In genomic region chr3:134178491-134179054, GRCm38 (mm10) we compare ENCODE assay signal across 18 mouse cellular contexts. TPM values are rescaled to one million over a fixed set of nuclear protein-coding genes. Genes with fewer than 3 reads are reported as not detected.
DNase-seq lines count a peak whose midpoint lies in the region; ATAC-seq lines count a peak whose summit lies in the region.
"Had no signal": no experiment of that assay in that cellular context is flagged by ENCODE, and none has a peak within 500 bp of the region (broad histone marks: within the 10 kb centered on the region; RNA-seq: fewer than 3 reads in every experiment).

No protein-coding gene starts in this region.

- H3K4me3 ChIP-seq in hindbrain, embryonic 11.5 days (ENCODE audit: low read depth, low read length): no peak overlapping the region
- no peak overlapping the region for H3K4me3 ChIP-seq in hindbrain, embryonic 10.5 days
- no peak overlapping the region for H3K4me3 ChIP-seq in neural tube, embryonic 12.5 days
- no peak overlapping the region for H3K4me3 ChIP-seq in hindbrain, embryonic 14.5 days (replicated peaks; ENCODE audit: low read length)
- no peak overlapping the region for H3K4me3 ChIP-seq in neural tube, embryonic 14.5 days (ENCODE audit: low read depth, low read length)
- H3K4me3 ChIP-seq: layer of hippocampus, adult 2 months; liver, embryonic 12.5 days; megakaryocyte, embryonic 14.5 days had no signal

- 64% methylated on average over 7 of the region's 7 CpGs for WGBS in hindbrain, embryonic 11.5 days
- WGBS in hindbrain, embryonic 10.5 days: 77% methylated on average over 7 of the region's 7 CpGs
- 61% methylated on average over 7 of the region's 7 CpGs for WGBS in neural tube, embryonic 12.5 days
- 47% methylated on average over 7 of the region's 7 CpGs for WGBS in hindbrain, embryonic 14.5 days
- 58% methylated on average over 7 of the region's 7 CpGs for WGBS in neural tube, embryonic 14.5 days

- no peaks in the 10 kb centered on the region for H3K4me1 ChIP-seq in hindbrain, embryonic 11.5 days (replicated peaks; ENCODE audit: control insufficient read depth, insufficient read depth, low read length)
- H3K4me1 ChIP-seq in hindbrain, embryonic 10.5 days (replicated peaks): 0 out of 2 replicates have a peak, but pooled peaks cover 2% of the 10 kb centered on the region
- no peaks in the 10 kb centered on the region for H3K4me1 ChIP-seq in neural tube, embryonic 12.5 days
- no peaks in the 10 kb centered on the region for H3K4me1 ChIP-seq in hindbrain, embryonic 14.5 days (replicated peaks; ENCODE audit: control insufficient read depth, insufficient read depth, low read length)
- no peaks in the 10 kb centered on the region for H3K4me1 ChIP-seq in neural tube, embryonic 14.5 days (ENCODE audit: control insufficient read depth, insufficient read depth, low read length)
- H3K4me1 ChIP-seq: liver, embryonic 12.5 days; megakaryocyte, embryonic 14.5 days had no signal

- H3K9ac ChIP-seq in hindbrain, embryonic 11.5 days (ENCODE audit: low read depth, low read length): no peak overlapping the region
- H3K9ac ChIP-seq in neural tube, embryonic 12.5 days: no peak overlapping the region
- no peak overlapping the region for H3K9ac ChIP-seq in hindbrain, embryonic 14.5 days
- H3K9ac ChIP-seq in neural tube, embryonic 14.5 days (replicated peaks; ENCODE audit: low read depth, low read length): no peak overlapping the region
- H3K9ac ChIP-seq: liver, embryonic 12.5 days had no signal

- no peaks in the 10 kb centered on the region for H3K27me3 ChIP-seq in hindbrain, embryonic 11.5 days (ENCODE audit: control insufficient read depth, insufficient read depth, low read length)
- no peaks in the 10 kb centered on the region for H3K27me3 ChIP-seq in hindbrain, embryonic 10.5 days (ENCODE audit: insufficient read depth, poor library complexity, severe bottlenecking)
- no peaks in the 10 kb centered on the region for H3K27me3 ChIP-seq in neural tube, embryonic 12.5 days (replicated peaks)
- H3K27me3 ChIP-seq in hindbrain, embryonic 14.5 days (ENCODE audit: control insufficient read depth, insufficient read depth, low read length): no peaks in the 10 kb centered on the region
- no peaks in the 10 kb centered on the region for H3K27me3 ChIP-seq in neural tube, embryonic 14.5 days (ENCODE audit: control insufficient read depth, insufficient read depth, low read length)
- H3K27me3 ChIP-seq: liver, embryonic 12.5 days; megakaryocyte, embryonic 14.5 days had no signal

- peak; percentile 46 for ATAC-seq in hindbrain, embryonic 11.5 days (ENCODE audit: low FRiP score)
- ATAC-seq in neural tube, embryonic 12.5 days (ENCODE audit: low FRiP score, low read depth): peak; percentile 48
- peak; percentile 24; the same call in 1 of the 2 replicates for ATAC-seq in hindbrain, embryonic 14.5 days (ENCODE audit: low FRiP score)
- ATAC-seq in neural tube, embryonic 14.5 days (ENCODE audit: low read depth): peak; percentile 58; the same call in 1 of the 2 replicates
- ATAC-seq: intestine, embryonic 16.5 days; liver, embryonic 12.5 days; lung, postnatal 0 days had no signal

- H3K4me2 ChIP-seq in hindbrain, embryonic 11.5 days (replicated peaks; ENCODE audit: low read depth, low read length): no peak overlapping the region
- no peak overlapping the region for H3K4me2 ChIP-seq in neural tube, embryonic 12.5 days (replicated peaks)
- no peak overlapping the region for H3K4me2 ChIP-seq in hindbrain, embryonic 14.5 days (replicated peaks)
- H3K4me2 ChIP-seq in neural tube, embryonic 14.5 days (ENCODE audit: low read depth, low read length): no peak overlapping the region
- H3K4me2 ChIP-seq: liver, embryonic 12.5 days had no signal

- H3K27ac ChIP-seq in hindbrain, embryonic 11.5 days (ENCODE audit: low read depth, low read length): 0 out of 2 replicates have a peak overlapping the region, but pooled peaks have one; percentile 1
- H3K27ac ChIP-seq in hindbrain, embryonic 10.5 days: no peak overlapping the region
- no peak overlapping the region for H3K27ac ChIP-seq in neural tube, embryonic 12.5 days
- no peak overlapping the region for H3K27ac ChIP-seq in hindbrain, embryonic 14.5 days
- H3K27ac ChIP-seq in neural tube, embryonic 14.5 days (ENCODE audit: low read depth, low read length): no peak overlapping the region
- H3K27ac ChIP-seq: layer of hippocampus, adult 2 months; liver, embryonic 12.5 days had no signal

- no peaks in the 10 kb centered on the region for H3K9me3 ChIP-seq in hindbrain, embryonic 11.5 days (ENCODE audit: control insufficient read depth, low read length)
- H3K9me3 ChIP-seq in hindbrain, embryonic 10.5 days: no peaks in the 10 kb centered on the region
- H3K9me3 ChIP-seq in neural tube, embryonic 12.5 days: no peaks in the 10 kb centered on the region
- no peaks in the 10 kb centered on the region for H3K9me3 ChIP-seq in hindbrain, embryonic 14.5 days (ENCODE audit: control insufficient read depth, low read length)
- H3K9me3 ChIP-seq in neural tube, embryonic 14.5 days (ENCODE audit: control insufficient read depth, low read length): no peaks in the 10 kb centered on the region
- H3K9me3 ChIP-seq: liver, embryonic 12.5 days had no signal

- DNase-seq in hindbrain, embryonic 11.5 days (ENCODE audit: low spot score): no peak
- DNase-seq in hindbrain, embryonic 10.5 days (ENCODE audit: low spot score): no peak
- no peak for DNase-seq in neural tube, embryonic 10.5 days (ENCODE audit: extremely low spot score, low spot score)
- DNase-seq in hindbrain, embryonic 14.5 days (ENCODE audit: low spot score): no peak
- DNase-seq in frontal cortex, postnatal 36 days (ENCODE audit: low spot score in 2 of 2): no peak
- DNase-seq: adrenal gland, postnatal 25 days; cerebellum, adult 11 months; heart, adult 18-20 months; heart, postnatal 10 days; right cerebral cortex, postnatal 25 days; thymus, adult 18-20 months had no signal

- H3K36me3 ChIP-seq in hindbrain, embryonic 11.5 days (ENCODE audit: control insufficient read depth, insufficient read depth, low read length): no peaks in the 10 kb centered on the region
- H3K36me3 ChIP-seq in hindbrain, embryonic 10.5 days: no peaks in the 10 kb centered on the region
- no peaks in the 10 kb centered on the region for H3K36me3 ChIP-seq in neural tube, embryonic 12.5 days
- H3K36me3 ChIP-seq in hindbrain, embryonic 14.5 days (replicated peaks; ENCODE audit: control insufficient read depth, insufficient read depth): no peaks in the 10 kb centered on the region
- H3K36me3 ChIP-seq in neural tube, embryonic 14.5 days (ENCODE audit: control insufficient read depth, insufficient read depth, low read length): no peaks in the 10 kb centered on the region
- H3K36me3 ChIP-seq: liver, embryonic 12.5 days had no signal

RNA-seq across cellular contexts. Expression of gene Cxxc4, which starts 57.7 kb away (rescaled TPM):
- polyA plus RNA-seq in hindbrain, embryonic 11.5 days (2014; fragmentation: Nextera tagmentation; extraction: Ambion mirVana): 26.5 and 32.7 TPM in 2 replicates
- 12.6 and 20.5 TPM in 2 replicates for polyA plus RNA-seq in hindbrain, embryonic 10.5 days (2016; fragmentation: Nextera tagmentation; extraction: Ambion mirVana)
- polyA plus RNA-seq in neural tube, embryonic 12.5 days (2016; fragmentation: Nextera tagmentation; extraction: Ambion mirVana): 22.9 and 24.4 TPM in 2 replicates
- 31.9 and 34.2 TPM in 2 replicates for polyA plus RNA-seq in hindbrain, embryonic 14.5 days (2014; fragmentation: Nextera tagmentation; extraction: Ambion mirVana)
- 41.5 and 43.9 TPM in 2 replicates for polyA plus RNA-seq in neural tube, embryonic 14.5 days (2014; fragmentation: Nextera tagmentation; extraction: Ambion mirVana)
